Mouse (Mus musculus) CH12.LX (cell line): Measurements from ENCODE around the gene Sgms1.

Source experiments
- CTCF ChIP-seq, 2 experiments: IDR thresholded peaks in 1 of 2; conservative IDR thresholded peaks in 1 of 2; 2 replicates each; pipeline ENCODE4 v1.5.1; 2011 to 2012; ENCODE audit warnings: low read depth in 2 of 2, low read length in 2 of 2, improper control_type of control experiment in 1 of 2, inconsistent platforms in 1 of 2, mild to moderate bottlenecking in 1 of 2, moderate library complexity in 1 of 2
- HCFC1 ChIP-seq: IDR thresholded peaks from 2 replicates; pipeline ENCODE4 v1.6.1; 2012; ENCODE audit warnings: low read depth, mild to moderate bottlenecking, inconsistent platforms, low read length, improper control_type of control experiment
- MAFK ChIP-seq: IDR thresholded peaks from 2 replicates; pipeline ENCODE4 v1.6.1; 2011; ENCODE audit warnings: low read length, improper control_type of control experiment; ENCODE audit not compliant: insufficient replicate concordance
- MEF2A ChIP-seq: IDR thresholded peaks from 2 replicates; pipeline ENCODE4 v1.6.1; 2014; ENCODE audit warnings: low read depth, mild to moderate bottlenecking, inconsistent platforms, low read length, improper control_type of control experiment, borderline replicate concordance
- NELFE ChIP-seq: IDR thresholded peaks from 2 replicates; pipeline ENCODE4 v1.6.1; 2011; ENCODE audit warnings: low read depth, low read length, improper control_type of control experiment
- RCOR1 ChIP-seq: conservative IDR thresholded peaks from 2 replicates; pipeline ENCODE4 v1.6.1; 2012; ENCODE audit warnings: low read depth, mild to moderate bottlenecking, inconsistent platforms, low read length, improper control_type of control experiment
- SMC3 ChIP-seq: IDR thresholded peaks from 2 replicates; pipeline ENCODE4 v1.6.1; 2011; ENCODE audit warnings: low read depth, low read length, improper control_type of control experiment
- ZC3H11A ChIP-seq: IDR thresholded peaks from 2 replicates; pipeline ENCODE4 v1.6.1; 2012; ENCODE audit warnings: low read depth, mild to moderate bottlenecking, inconsistent platforms, low read length, improper control_type of control experiment
- ZKSCAN1 ChIP-seq: IDR thresholded peaks from 2 replicates; pipeline ENCODE4 v1.6.1; 2012; ENCODE audit warnings: low read depth, inconsistent platforms, low read length, improper control_type of control experiment, borderline replicate concordance

DNA sequence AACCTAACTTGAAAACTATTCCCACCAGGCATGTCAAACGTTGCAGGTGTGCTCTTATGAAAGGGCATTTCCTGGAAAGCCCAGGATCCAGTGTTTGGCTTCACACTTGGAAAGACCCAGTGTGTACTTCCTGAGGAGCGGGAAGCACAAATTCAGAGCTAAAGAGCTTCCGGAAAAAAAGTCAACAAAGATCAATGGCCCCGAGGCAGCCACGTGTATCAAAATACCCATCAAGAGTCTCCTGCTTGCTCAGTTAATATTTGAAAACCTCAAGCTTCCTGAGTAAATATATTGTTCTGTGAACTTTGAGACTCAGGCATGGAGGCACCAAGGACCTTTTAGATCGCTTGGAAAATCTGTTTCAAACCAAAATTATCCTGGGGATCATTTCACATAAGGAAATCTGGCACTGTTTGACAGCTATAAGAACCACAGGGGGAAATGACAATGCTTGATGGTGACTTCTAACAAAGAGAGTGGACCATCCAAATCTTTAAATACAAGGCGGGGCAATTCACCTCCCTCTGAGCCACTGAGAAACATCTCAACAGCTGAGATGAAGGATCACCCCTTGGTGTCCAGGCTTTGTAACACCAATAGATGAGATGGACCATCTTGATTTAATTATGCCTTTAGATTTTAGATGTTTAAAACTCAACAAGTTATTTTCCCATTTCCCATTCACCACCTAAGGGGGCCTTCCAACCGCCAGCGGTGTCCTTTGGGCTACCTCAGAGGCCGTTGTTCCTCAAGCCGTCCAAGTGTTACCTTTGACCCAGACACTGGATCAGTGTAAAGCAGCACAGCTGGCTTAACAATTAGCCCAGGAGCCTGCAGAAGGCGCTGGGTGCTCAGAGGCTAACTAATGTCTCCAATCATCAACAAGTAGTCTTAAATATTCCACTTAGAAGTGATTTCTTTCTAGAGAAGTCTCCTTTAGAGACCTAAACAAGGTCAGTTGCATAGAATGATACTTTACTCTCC, 187.1 kb downstream of the Sgms1 start:
- TF ChIP-seq ZKSCAN1 (no peak), CTCF (conservative IDR thresholded peaks at IDR 0.05 in 1 of 2, IDR thresholded peaks at IDR 0.05 in 1 of 2; ENCODE audit: low read depth in 2 of 2, low read length in 2 of 2) (no peak), MAFK (no peak), MEF2A (no peak), RCOR1 (no peak), HCFC1 (no peak), NELFE (no peak), ZC3H11A (no peak), SMC3 (no peak)
